Mouse (Mus musculus): ENCODE data around the gene Adgrf4. TPM values are rescaled to one million over a fixed set of nuclear protein-coding genes. Genes with fewer than 3 reads are reported as not detected.

Gene Adgrf4
- total RNA-seq (2023): not detected in 2 replicates

GRCm38 (mm10) chr17:42692136-42692535 lies at the start of gene Adgrf4:
Gene Adgrf4 (minus strand): TSS chr17:42692284.

GRCm38 (mm10) chr17:42741801-42742217 lies 49.7 kb upstream of the Adgrf4 start, which contains the start of gene Adgrf2:
Gene Adgrf2 (minus strand): TSS chr17:42742179.

GRCm38 (mm10) chr17:42611295-42611694 lies 80.8 kb downstream of the Adgrf4 start, which contains the start of gene Opn5:
Gene Opn5 (minus strand): TSS chr17:42611395.

Other genes with a start within 250 kb of the Adgrf4 start
- gene Opn5, start 80.9 kb downstream of the Adgrf4 start, total RNA-seq (2023): not detected in 2 replicates
- not detected in 2 replicates for gene Adgrf2, start 49.9 kb upstream of the Adgrf4 start, total RNA-seq (2023)
- 9.9 and 14.0 TPM in 2 replicates for gene Cd2ap, start 184.4 kb upstream of the Adgrf4 start, total RNA-seq (2023)